Mouse (Mus musculus) embryonic fibroblast, embryonic 13.5 days (primary cell): Measurements from ENCODE around the gene Trpv2. TPM values are rescaled to one million over a fixed set of nuclear protein-coding genes. Genes with fewer than 3 reads are reported as not detected.

ENCODE experiments used
- H3K27ac ChIP-seq: 2 replicates; pipeline ENCODE4 v1.5.1; 2012; ENCODE audit warnings: low read length, control low read depth, inconsistent platforms; ENCODE audit not compliant: insufficient read depth
- H3K4me1 ChIP-seq: 2 replicates; pipeline ENCODE4 v1.6.1; 2011; ENCODE audit warnings: low read length; ENCODE audit not compliant: control insufficient read depth, insufficient read depth
- H3K4me3 ChIP-seq: 2 replicates; pipeline ENCODE4 v1.5.1; 2011; ENCODE audit warnings: mild to moderate bottlenecking, control low read depth, low read length; ENCODE audit not compliant: insufficient read depth
- CTCF ChIP-seq: IDR thresholded peaks from 2 replicates; pipeline ENCODE4 v1.5.1; 2011; ENCODE audit warnings: mild to moderate bottlenecking, control low read depth, low read length, moderate library complexity, borderline replicate concordance; ENCODE audit not compliant: insufficient read depth
- POLR2A ChIP-seq: IDR thresholded peaks from 2 replicates; pipeline ENCODE4 v1.6.1; 2011; ENCODE audit warnings: low read depth, mild to moderate bottlenecking, control low read depth, low read length, moderate library complexity
- polyA plus RNA-seq: library from polyadenylated mRNA; stranded (reverse); fragments of >200 nt; gene quantifications from 2 replicates; pipeline ENCODE4 v1.2.4, GENCODE M21; 2011; ENCODE audit warnings: low read depth; ENCODE audit not compliant: missing spikeins, insufficient read length

Trpv2 gene
- polyA plus RNA-seq, 1 experiment, result 9.6 TPM

DNA sequence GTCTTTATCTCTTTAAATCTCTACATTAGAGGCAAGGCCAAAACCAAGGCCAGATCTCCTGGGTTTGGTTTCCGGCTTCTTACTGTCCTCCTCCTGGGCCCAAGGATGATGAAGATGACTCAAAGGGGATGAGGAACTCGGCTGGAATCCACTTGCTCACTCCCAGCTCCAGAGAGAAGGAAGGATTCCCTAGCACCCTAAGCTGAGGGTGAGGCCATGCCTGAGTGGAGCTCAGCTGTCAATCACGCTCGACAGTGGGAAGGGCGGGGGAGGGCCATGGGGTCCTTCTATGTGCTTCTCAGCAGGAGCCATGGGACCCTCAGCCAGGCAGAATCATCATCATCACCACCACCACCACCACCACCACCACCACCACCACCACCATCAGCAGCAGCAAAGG, 63.1 kb downstream of the Trpv2 start:
- H3K27ac ChIP-seq, result peak overlapping the region; percentile 74
- H3K4me1 ChIP-seq, result peaks cover 15% of the 10 kb centered on the region
- H3K4me3 ChIP-seq, result no peak overlapping the region
- TF ChIP-seq CTCF (no peak), POLR2A (no peak)

DNA sequence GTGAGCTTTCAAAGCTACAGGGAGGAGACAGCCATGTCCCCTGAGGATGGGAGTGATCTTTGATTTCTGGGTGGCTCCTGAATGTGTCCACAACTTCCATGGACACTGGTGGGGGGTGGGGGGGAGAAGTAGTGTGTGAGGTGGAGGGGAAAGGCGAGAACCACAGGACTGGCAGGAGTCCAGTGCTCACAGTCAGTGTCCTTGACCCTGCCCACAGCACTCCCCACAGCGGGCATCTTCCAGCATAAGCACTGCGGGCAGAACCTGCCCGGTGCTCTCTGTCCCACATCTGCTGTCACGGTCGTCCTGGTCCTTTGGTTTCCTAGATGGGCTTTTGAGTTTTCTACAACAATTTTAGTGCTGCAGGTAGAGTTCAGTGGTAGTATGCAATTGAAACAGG, 63.5 kb downstream of the Trpv2 start:
- TF ChIP-seq CTCF, result no peak
- TF ChIP-seq POLR2A, result no peak
- Histone ChIP-seq H3K4me3 (no peak overlapping the region), H3K4me1 (peaks cover 15% of the 10 kb centered on the region), H3K27ac (no peak overlapping the region)

DNA sequence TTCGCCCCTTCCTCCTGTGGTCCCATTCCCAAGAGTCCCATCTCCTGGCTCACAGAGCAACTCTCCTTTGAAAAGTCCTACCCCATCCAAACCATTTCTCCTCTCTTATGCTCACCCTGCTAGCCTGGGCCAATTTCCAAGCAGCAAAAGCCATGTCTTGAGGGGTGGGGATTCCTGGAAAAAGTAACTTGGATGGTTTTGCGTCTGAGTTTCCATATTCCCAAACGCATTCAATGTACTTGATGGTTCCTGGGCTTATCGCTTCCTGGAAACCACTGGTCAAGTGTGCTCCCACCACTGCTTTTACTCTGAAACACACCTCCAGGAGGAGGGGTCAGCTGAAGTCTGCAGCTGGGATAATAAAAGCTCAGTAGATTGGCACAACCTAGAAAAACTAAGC, 64.1 kb downstream of the Trpv2 start:
- no peak for TF ChIP-seq POLR2A
- TF ChIP-seq CTCF, result no peak
- Histone ChIP-seq H3K4me3 (no peak overlapping the region), H3K27ac (no peak overlapping the region), H3K4me1 (peaks cover 15% of the 10 kb centered on the region)

DNA sequence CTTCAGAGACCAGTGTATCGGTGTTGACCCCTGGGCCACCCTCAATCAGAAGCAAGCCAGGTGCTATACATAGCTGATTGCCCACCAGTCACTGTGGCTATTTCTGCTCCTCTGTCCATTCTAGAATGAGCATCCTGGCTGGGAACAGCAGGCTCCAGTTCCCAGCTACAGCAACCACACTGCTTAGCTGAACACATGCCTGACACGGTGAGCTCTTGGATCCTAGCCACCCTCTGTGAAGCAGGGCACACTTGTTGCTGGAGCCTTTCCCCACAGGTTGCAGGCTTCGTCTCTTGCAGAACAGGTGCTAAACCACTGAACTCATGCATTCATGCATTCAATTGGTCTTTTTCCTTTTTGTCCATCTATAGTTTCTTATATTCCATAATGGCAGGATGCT, 66.1 kb downstream of the Trpv2 start:
- H3K27ac ChIP-seq, result no peak overlapping the region
- H3K4me1 ChIP-seq, result peaks cover 18% of the 10 kb centered on the region
- no peak overlapping the region for H3K4me3 ChIP-seq
- TF ChIP-seq POLR2A (no peak), CTCF (no peak)

DNA sequence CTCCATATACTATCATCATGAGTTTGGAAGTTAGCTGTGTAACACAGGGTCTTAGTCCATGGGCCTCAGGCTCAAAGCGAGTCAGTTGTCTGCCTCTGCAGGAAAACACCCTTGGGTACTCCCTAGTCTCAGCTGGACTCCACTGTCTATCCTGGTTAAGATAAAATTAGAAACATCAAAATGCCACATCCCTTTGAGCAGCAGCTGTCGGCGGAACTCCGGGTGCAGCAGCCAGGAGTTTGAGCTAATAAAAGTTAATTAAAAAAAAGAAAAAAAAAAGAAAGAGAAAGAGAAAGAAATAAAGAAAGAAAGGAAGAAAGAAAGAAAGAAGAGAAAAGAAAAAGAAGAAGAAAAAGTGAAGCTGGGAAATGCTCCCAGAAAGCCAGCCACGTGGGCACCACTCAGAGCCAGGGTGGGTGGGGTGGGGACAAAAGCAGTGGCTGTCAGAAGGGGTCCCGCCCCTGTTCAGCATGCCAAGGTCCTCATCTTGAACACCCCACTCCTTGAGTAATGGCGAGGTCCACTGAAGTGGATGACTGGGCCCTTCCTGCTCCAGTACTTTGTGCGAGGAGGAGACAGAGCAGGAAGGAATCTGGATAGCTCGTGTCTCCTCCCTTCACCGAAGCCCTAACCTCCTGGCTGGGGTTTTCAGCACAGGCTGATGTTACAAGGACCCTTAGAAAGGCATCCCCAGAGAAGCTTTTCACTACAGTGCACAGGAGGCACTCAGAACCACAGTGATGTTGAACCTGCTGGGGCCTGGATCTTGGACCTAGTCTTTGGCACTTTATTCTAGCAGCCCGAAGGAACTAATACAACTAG, 67.9 kb downstream of the Trpv2 start:
- Histone ChIP-seq H3K4me3 (no peak overlapping the region), H3K4me1 (peaks cover 21% of the 10 kb centered on the region), H3K27ac (no peak overlapping the region)
- TF ChIP-seq CTCF, result no peak
- TF ChIP-seq POLR2A, result no peak

DNA sequence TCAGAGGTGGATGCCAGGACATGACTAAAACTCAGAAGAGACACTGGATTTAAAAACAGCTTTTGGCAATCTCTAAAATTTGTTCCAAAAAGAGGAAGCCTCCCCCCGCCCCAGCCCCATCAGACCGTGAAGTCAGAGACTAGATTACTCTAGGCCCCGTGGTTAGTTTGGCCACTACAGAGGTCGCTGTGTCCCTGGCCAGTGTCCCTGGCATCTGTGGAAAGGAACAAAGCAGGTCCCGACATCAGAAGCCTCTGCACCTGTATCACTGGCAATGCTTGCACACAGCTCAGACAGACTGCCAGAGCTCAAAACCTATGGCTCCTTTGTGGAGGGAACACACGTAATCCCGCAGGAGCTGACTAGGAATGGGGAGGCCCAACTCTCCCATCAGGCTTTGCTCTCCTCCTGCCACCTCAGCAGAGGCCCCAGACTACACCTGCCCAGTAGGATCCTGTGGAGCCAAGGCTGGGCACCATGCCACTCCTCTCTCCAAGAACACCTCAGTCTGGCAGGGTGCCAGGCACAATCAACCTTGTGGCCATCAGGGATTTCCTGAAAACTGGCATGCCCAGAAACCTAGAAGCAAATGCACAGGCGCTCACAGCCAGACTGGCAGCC, 68.8 kb downstream of the Trpv2 start:
- TF ChIP-seq CTCF, result no peak
- TF ChIP-seq POLR2A, result no peak
- peaks cover 23% of the 10 kb centered on the region for H3K4me1 ChIP-seq
- H3K27ac ChIP-seq, result no peak overlapping the region
- no peak overlapping the region for H3K4me3 ChIP-seq

DNA sequence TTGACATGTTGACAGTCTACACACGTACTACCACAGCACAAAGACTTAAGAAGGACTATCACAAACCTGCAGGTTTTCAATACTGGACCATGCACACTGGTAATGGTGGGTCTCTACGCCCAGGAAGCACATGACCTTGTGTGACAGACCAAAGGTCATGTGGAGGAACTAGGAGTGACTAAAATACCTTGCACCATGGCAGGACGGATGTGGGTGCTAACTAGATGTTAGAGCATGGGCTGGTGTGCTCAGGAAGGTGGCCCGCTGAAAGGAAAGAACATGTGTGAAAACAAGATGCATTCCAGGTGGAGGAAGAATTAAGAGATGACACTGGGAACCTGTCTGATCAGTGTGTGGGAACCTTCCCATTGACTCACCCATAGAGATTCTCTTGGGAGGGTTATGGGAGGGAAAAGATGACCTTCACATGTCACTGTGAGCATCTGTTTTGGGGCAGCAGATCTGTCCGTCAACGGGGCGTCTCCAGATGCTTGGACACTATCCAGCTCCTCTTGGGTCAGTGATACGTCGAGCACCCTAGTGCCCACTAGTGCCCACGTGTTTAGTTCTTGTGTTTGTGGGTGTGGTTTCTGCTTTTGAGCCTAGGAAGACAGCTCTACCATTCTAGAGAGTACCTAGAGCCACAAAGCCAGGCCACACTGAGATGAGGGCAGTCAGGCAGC, 69.5 kb downstream of the Trpv2 start:
- TF ChIP-seq CTCF (no peak), POLR2A (no peak)
- Histone ChIP-seq H3K4me3 (no peak overlapping the region), H3K4me1 (peaks cover 23% of the 10 kb centered on the region), H3K27ac (no peak overlapping the region)

DNA sequence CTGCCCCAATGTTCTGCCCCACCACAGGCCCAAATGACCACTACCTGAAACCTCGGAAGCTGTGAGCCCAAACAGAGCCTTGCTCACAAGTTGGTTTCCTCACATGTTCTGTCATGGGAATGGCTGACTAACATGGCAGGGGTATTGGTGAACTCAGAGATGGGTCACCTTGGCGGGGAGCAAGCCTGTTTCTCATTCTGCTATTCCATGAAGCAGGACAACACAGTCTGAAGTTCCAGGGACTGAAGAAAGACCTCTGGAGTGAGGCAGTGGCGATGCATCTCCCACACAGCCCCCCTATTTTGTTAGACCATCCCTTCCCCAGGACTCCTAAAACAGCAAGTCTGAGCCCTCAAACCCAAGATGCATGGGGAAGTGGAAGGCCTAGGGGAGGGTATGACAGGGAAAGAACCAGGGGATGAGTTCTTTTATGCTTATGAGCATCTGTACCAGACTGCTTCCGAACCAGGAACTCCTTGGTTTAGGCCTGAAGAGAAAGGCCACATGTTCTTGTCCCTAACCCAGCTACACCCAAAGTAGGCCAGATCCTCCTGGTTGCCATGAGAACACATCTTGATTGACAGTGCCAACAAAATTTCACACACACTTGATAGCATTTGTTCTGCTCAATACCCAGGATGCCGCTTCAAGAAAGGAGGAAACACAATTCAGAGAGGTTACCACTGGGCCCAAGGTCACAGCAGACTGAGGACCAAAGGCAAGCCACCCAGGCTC, 70.5 kb downstream of the Trpv2 start:
- Histone ChIP-seq H3K4me1 (peaks cover 23% of the 10 kb centered on the region), H3K4me3 (no peak overlapping the region), H3K27ac (peak overlapping the region; percentile 43; the same call in 1 of the 2 replicates)
- no peak for TF ChIP-seq CTCF
- TF ChIP-seq POLR2A, result no peak

DNA sequence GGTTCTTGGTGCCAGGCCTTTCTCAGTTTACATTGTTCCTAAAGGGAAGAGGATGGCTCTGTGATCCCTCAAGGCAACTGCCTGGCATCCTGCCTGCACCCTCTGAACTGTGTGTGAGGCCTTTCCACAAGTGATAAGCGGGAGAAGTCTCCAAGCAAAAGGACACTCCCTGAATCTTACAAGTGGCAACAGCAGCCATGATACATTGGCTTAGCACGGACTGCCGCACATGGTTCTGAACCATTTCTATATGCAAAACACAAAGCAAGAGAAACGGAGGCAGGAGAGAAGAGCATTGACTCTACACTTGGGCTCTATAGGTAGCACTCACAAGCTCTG, 71.0 kb downstream of the Trpv2 start:
- TF ChIP-seq CTCF (no peak), POLR2A (no peak)
- H3K27ac ChIP-seq, result peak overlapping the region; percentile 43
- H3K4me1 ChIP-seq, result peaks cover 23% of the 10 kb centered on the region
- no peak overlapping the region for H3K4me3 ChIP-seq
